Mouse (Mus musculus) forebrain, postnatal 0 days (tissue): ENCODE data around the gene Tcp11l2. TPM values are rescaled to one million over a fixed set of nuclear protein-coding genes. Genes with fewer than 3 reads are reported as not detected.

ENCODE experiments used
- ATAC-seq: fragments of 200-750 bp; cut with Nextera tagmentation; 2 replicates; pipeline ENCODE4 v1.8.0; 2017; ENCODE audit warnings: mild to moderate bottlenecking, moderate library complexity
- DNase-seq: peaks from one replicate; pipeline ENCODE4 v3.0.0-alpha.2; 2015
- H3K27ac ChIP-seq: fragments of 300-500 bp; sonication (generic); 2 replicates; pipeline ENCODE4 v1.5.1; 2014; ENCODE audit warnings: low read depth, mild to moderate bottlenecking, antibody characterized with exemption, low read length, moderate library complexity, mixed read lengths
- H3K27me3 ChIP-seq: fragments of 300-500 bp; sonication (generic); 2 replicates; pipeline ENCODE4 v1.6.1; 2014; ENCODE audit warnings: mild to moderate bottlenecking, low read length, mixed read lengths; ENCODE audit not compliant: insufficient read depth
- H3K36me3 ChIP-seq: fragments of 300-500 bp; sonication (generic); 2 replicates; pipeline ENCODE4 v1.6.1; 2014; ENCODE audit warnings: mild to moderate bottlenecking, moderate library complexity; ENCODE audit not compliant: insufficient read depth
- H3K4me1 ChIP-seq: fragments of 300-500 bp; sonication (generic); 2 replicates; pipeline ENCODE4 v1.6.1; 2014; ENCODE audit warnings: antibody characterized with exemption; ENCODE audit not compliant: insufficient read depth
- H3K4me2 ChIP-seq: fragments of 300-500 bp; sonication (generic); 2 replicates; pipeline ENCODE4 v1.6.1; 2014; ENCODE audit warnings: low read depth, mild to moderate bottlenecking, moderate library complexity
- H3K4me3 ChIP-seq: fragments of 300-500 bp; sonication (generic); 2 replicates; pipeline ENCODE4 v1.5.1; 2014; ENCODE audit warnings: low read depth, low read length, mixed read lengths
- H3K9ac ChIP-seq: fragments of 300-500 bp; sonication (generic); 2 replicates; pipeline ENCODE4 v1.6.1; 2014; ENCODE audit warnings: mild to moderate bottlenecking
- H3K9me3 ChIP-seq: fragments of 300-500 bp; sonication (generic); 2 replicates; pipeline ENCODE4 v1.6.1; 2016; ENCODE audit warnings: low read length
- CTCF ChIP-seq: sonication (generic); IDR thresholded peaks from 2 replicates; pipeline ENCODE4 v1.5.1; 2016; ENCODE audit warnings: antibody characterized with exemption, control low read depth, low read depth
- WGBS: fragments of 180-500 bp; shearing (Covaris S2); extraction: QIAGEN DNeasy Blood & Tissue Kit; methylation state at CpG from one replicate; pipeline ENCODE4 v1.1.7; 2014; 5-methylcytosine and 5-hydroxymethylcytosine counted together
- polyA plus RNA-seq: library from polyadenylated mRNA; unstranded; fragments of >200 nt; fragmentation: Nextera tagmentation; extraction: Ambion mirVana; gene quantifications from 2 replicates; pipeline ENCODE4 v1.2.1, GENCODE M21; 2015
- total RNA-seq: library from RNA; depleted of rRNA; stranded (reverse); fragments of >200 nt; gene quantifications from 2 replicates; pipeline ENCODE4 v1.2.3, GENCODE M21; 2014

Tcp11l2 gene
- total and polyA plus RNA-seq, 2 experiments from 2014 or later: 14.3 to 24.9 TPM

GRCm38 (mm10) chr10:84600136-84600535 lies 23.7 kb downstream of the Tcp11l2 start:
- no peak overlapping the region for H3K4me2 ChIP-seq
- H3K36me3 ChIP-seq: peaks cover 7% of the 10 kb centered on the region
- H3K4me1 ChIP-seq: no peaks in the 10 kb centered on the region
- no peak overlapping the region for H3K9ac ChIP-seq
- H3K27me3 ChIP-seq: no peaks in the 10 kb centered on the region
- no peak for TF ChIP-seq CTCF
- H3K9me3 ChIP-seq: no peaks in the 10 kb centered on the region
- WGBS: 72% methylated on average over 6 of the region's 6 CpGs
- ATAC-seq (no peak), DNase-seq (no peak)
- H3K27ac ChIP-seq: no peak overlapping the region
- H3K4me3 ChIP-seq: no peak overlapping the region

- peaks cover 23% of the 10 kb centered on the region for H3K36me3 ChIP-seq
- ATAC-seq: no peak
- no peaks in the 10 kb centered on the region for H3K4me1 ChIP-seq
- 56% methylated on average over 1 of the region's 1 CpGs for WGBS
- H3K27ac ChIP-seq: no peak overlapping the region
- no peak overlapping the region for H3K9ac ChIP-seq
- no peaks in the 10 kb centered on the region for H3K9me3 ChIP-seq
- H3K4me2 ChIP-seq: no peak overlapping the region
- no peak overlapping the region for H3K4me3 ChIP-seq
- DNase-seq: no peak
- H3K27me3 ChIP-seq: no peaks in the 10 kb centered on the region
- no peak for TF ChIP-seq CTCF
Observed at GRCm38 (mm10) chr10:84604335-84604734, 27.9 kb downstream of the Tcp11l2 start.

- H3K9ac ChIP-seq: no peak overlapping the region
- H3K27ac ChIP-seq: no peak overlapping the region
- H3K4me1 ChIP-seq: no peaks in the 10 kb centered on the region
- TF ChIP-seq CTCF: no peak
- H3K4me2 ChIP-seq: no peak overlapping the region
- H3K36me3 ChIP-seq: peaks cover 32% of the 10 kb centered on the region
- H3K4me3 ChIP-seq: no peak overlapping the region
- ATAC-seq (no peak), DNase-seq (no peak)
- H3K27me3 ChIP-seq: no peaks in the 10 kb centered on the region
- no peaks in the 10 kb centered on the region for H3K9me3 ChIP-seq
- 84% methylated on average over 3 of the region's 3 CpGs for WGBS
Observed at GRCm38 (mm10) chr10:84608361-84608760, 31.9 kb downstream of the Tcp11l2 start.

GRCm38 (mm10) chr10:84610324-84610723 lies 33.9 kb downstream of the Tcp11l2 start:
- peaks cover 26% of the 10 kb centered on the region for H3K36me3 ChIP-seq
- no peak overlapping the region for H3K9ac ChIP-seq
- no peaks in the 10 kb centered on the region for H3K4me1 ChIP-seq
- 75% methylated on average over 4 of the region's 4 CpGs for WGBS
- no peak overlapping the region for H3K4me3 ChIP-seq
- TF ChIP-seq CTCF: no peak
- no peak overlapping the region for H3K4me2 ChIP-seq
- no peaks in the 10 kb centered on the region for H3K9me3 ChIP-seq
- DNase-seq (no peak), ATAC-seq (no peak)
- H3K27ac ChIP-seq: no peak overlapping the region
- H3K27me3 ChIP-seq: no peaks in the 10 kb centered on the region

- Histone ChIP-seq H3K4me2 (no peak overlapping the region), H3K9me3 (no peaks in the 10 kb centered on the region), H3K27me3 (no peaks in the 10 kb centered on the region), H3K4me1 (no peaks in the 10 kb centered on the region), H3K36me3 (peaks cover 21% of the 10 kb centered on the region), H3K4me3 (no peak overlapping the region), H3K27ac (no peak overlapping the region), H3K9ac (no peak overlapping the region)
- DNase-seq (no peak), ATAC-seq (no peak)
- TF ChIP-seq CTCF: no peak
- 71% methylated on average over 3 of the region's 3 CpGs for WGBS
Observed at GRCm38 (mm10) chr10:84610783-84611182, 34.4 kb downstream of the Tcp11l2 start.

- H3K9ac ChIP-seq: no peak overlapping the region
- TF ChIP-seq CTCF: no peak
- no peak overlapping the region for H3K4me2 ChIP-seq
- no peaks in the 10 kb centered on the region for H3K9me3 ChIP-seq
- H3K36me3 ChIP-seq: peaks cover 15% of the 10 kb centered on the region
- no peak overlapping the region for H3K27ac ChIP-seq
- no peaks in the 10 kb centered on the region for H3K27me3 ChIP-seq
- H3K4me1 ChIP-seq: no peaks in the 10 kb centered on the region
- 38% methylated on average over 3 of the region's 3 CpGs for WGBS
- ATAC-seq: no peak
- no peak for DNase-seq
- no peak overlapping the region for H3K4me3 ChIP-seq
Observed at GRCm38 (mm10) chr10:84611664-84612063, 35.2 kb downstream of the Tcp11l2 start.

GRCm38 (mm10) chr10:84612281-84612680 lies 35.9 kb downstream of the Tcp11l2 start:
- no peak for TF ChIP-seq CTCF
- Histone ChIP-seq H3K27ac (no peak overlapping the region), H3K9ac (no peak overlapping the region), H3K4me2 (no peak overlapping the region), H3K4me1 (no peaks in the 10 kb centered on the region), H3K9me3 (no peaks in the 10 kb centered on the region), H3K36me3 (peaks cover 15% of the 10 kb centered on the region), H3K27me3 (no peaks in the 10 kb centered on the region), H3K4me3 (no peak overlapping the region)
- ATAC-seq: no peak
- DNase-seq: no peak
- WGBS: 81% methylated on average over 2 of the region's 2 CpGs

- 73% methylated on average over 8 of the region's 8 CpGs for WGBS
- Histone ChIP-seq H3K9ac (no peak overlapping the region), H3K27me3 (no peaks in the 10 kb centered on the region), H3K27ac (no peak overlapping the region), H3K4me2 (no peak overlapping the region), H3K9me3 (no peaks in the 10 kb centered on the region), H3K36me3 (peaks cover 15% of the 10 kb centered on the region), H3K4me3 (no peak overlapping the region), H3K4me1 (no peaks in the 10 kb centered on the region)
- TF ChIP-seq CTCF: no peak
- DNase-seq (no peak), ATAC-seq (no peak)
Observed at GRCm38 (mm10) chr10:84613366-84613765, 36.9 kb downstream of the Tcp11l2 start.
